Mouse (Mus musculus): ENCODE results near the gene Olfr961. TPM values are rescaled to one million over a fixed set of nuclear protein-coding genes. Genes with fewer than 3 reads are reported as not detected.

Gene Olfr961
- polyA plus RNA-seq (2015; fragmentation: Nextera tagmentation; extraction: Ambion mirVana): not detected in 2 replicates

- Histone ChIP-seq H3K27me3 (ENCODE audit: control insufficient read depth, insufficient read depth, low read depth, low read length) (no peaks in the 10 kb centered on the region), H3K9ac (ENCODE audit: low read depth, low read length) (no peak within 1 kb of the TSS), H3K4me3 (ENCODE audit: low read depth, low read length) (no peak within 1 kb of the TSS), H3K4me2 (ENCODE audit: low read depth, low read length) (no peak within 1 kb of the TSS), H3K4me1 (ENCODE audit: control insufficient read depth, low read depth, low read length) (no peaks in the 10 kb centered on the region), H3K9me3 (replicated peaks; ENCODE audit: control insufficient read depth, low read length) (no peaks in the 10 kb centered on the region), H3K27ac (ENCODE audit: low read length) (no peak within 1 kb of the TSS), H3K36me3 (ENCODE audit: control insufficient read depth, insufficient read depth) (no peaks in the 10 kb centered on the region)
- no peak for ATAC-seq (ENCODE audit: low read depth)
Measured at GRCm38 (mm10) chr9:39644785-39645184, at the start of gene Olfr961. Gene Olfr961, plus strand, starts transcription at chr9:39645085.

GRCm38 (mm10) chr9:39602536-39603332, 42.2 kb upstream of the Olfr961 start:
- Histone ChIP-seq H3K9ac (ENCODE audit: low read depth, low read length) (no peak overlapping the region), H3K9me3 (replicated peaks; ENCODE audit: control insufficient read depth, low read length) (no peaks in the 10 kb centered on the region), H3K27me3 (ENCODE audit: control insufficient read depth, insufficient read depth, low read depth, low read length) (no peaks in the 10 kb centered on the region; the same call in 1 of the 2 replicates), H3K36me3 (ENCODE audit: control insufficient read depth, insufficient read depth) (no peaks in the 10 kb centered on the region), H3K4me2 (ENCODE audit: low read depth, low read length) (no peak overlapping the region), H3K4me1 (ENCODE audit: control insufficient read depth, low read depth, low read length) (no peaks in the 10 kb centered on the region), H3K4me3 (ENCODE audit: low read depth, low read length) (no peak overlapping the region), H3K27ac (ENCODE audit: low read length) (no peak overlapping the region)
- ATAC-seq (ENCODE audit: low read depth): no peak
- 3% methylated on average over 19 of the region's 19 CpGs for WGBS (ENCODE audit: insufficient replicate concordance)

- no peak overlapping the region for H3K27ac ChIP-seq (ENCODE audit: low read length)
- H3K27me3 ChIP-seq (ENCODE audit: control insufficient read depth, insufficient read depth, low read depth, low read length): no peaks in the 10 kb centered on the region; the same call in 1 of the 2 replicates
- WGBS (ENCODE audit: insufficient replicate concordance): 3% methylated on average over 9 of the region's 9 CpGs
- no peaks in the 10 kb centered on the region for H3K4me1 ChIP-seq (ENCODE audit: control insufficient read depth, low read depth, low read length)
- H3K4me2 ChIP-seq (ENCODE audit: low read depth, low read length): no peak overlapping the region
- ATAC-seq (ENCODE audit: low read depth): no peak
- no peaks in the 10 kb centered on the region for H3K9me3 ChIP-seq (replicated peaks; ENCODE audit: control insufficient read depth, low read length)
- no peaks in the 10 kb centered on the region for H3K36me3 ChIP-seq (ENCODE audit: control insufficient read depth, insufficient read depth)
- H3K4me3 ChIP-seq (ENCODE audit: low read depth, low read length): no peak overlapping the region
- H3K9ac ChIP-seq (ENCODE audit: low read depth, low read length): no peak overlapping the region
Measured at GRCm38 (mm10) chr9:39603333-39603845, 41.5 kb upstream of the Olfr961 start.

GRCm38 (mm10) chr9:39603999-39604453, 40.9 kb upstream of the Olfr961 start, which contains the start of gene AW551984:
Gene AW551984, minus strand, starts transcription at chr9:39604403.
- 1% methylated on average over 8 of the region's 8 CpGs for WGBS (ENCODE audit: insufficient replicate concordance)
- Histone ChIP-seq H3K4me1 (ENCODE audit: control insufficient read depth, low read depth, low read length) (no peaks in the 10 kb centered on the region), H3K9me3 (replicated peaks; ENCODE audit: control insufficient read depth, low read length) (no peaks in the 10 kb centered on the region), H3K27ac (ENCODE audit: low read length) (no peak within 1 kb of the TSS), H3K4me2 (ENCODE audit: low read depth, low read length) (0 out of 2 replicates have a peak within 1 kb of the TSS, but pooled peaks have one; percentile 6), H3K36me3 (ENCODE audit: control insufficient read depth, insufficient read depth) (no peaks in the 10 kb centered on the region), H3K4me3 (ENCODE audit: low read depth, low read length) (no peak within 1 kb of the TSS), H3K9ac (ENCODE audit: low read depth, low read length) (no peak within 1 kb of the TSS), H3K27me3 (ENCODE audit: control insufficient read depth, insufficient read depth, low read depth, low read length) (no peaks in the 10 kb centered on the region; the same call in 1 of the 2 replicates)
- no peak for ATAC-seq (ENCODE audit: low read depth)

GRCm38 (mm10) chr9:39608497-39608896, 36.4 kb upstream of the Olfr961 start:
- Histone ChIP-seq H3K9me3 (replicated peaks; ENCODE audit: control insufficient read depth, low read length) (no peaks in the 10 kb centered on the region), H3K27ac (ENCODE audit: low read length) (no peak overlapping the region), H3K4me3 (ENCODE audit: low read depth, low read length) (no peak overlapping the region), H3K27me3 (ENCODE audit: control insufficient read depth, insufficient read depth, low read depth, low read length) (no peaks in the 10 kb centered on the region; the same call in 1 of the 2 replicates), H3K36me3 (ENCODE audit: control insufficient read depth, insufficient read depth) (no peaks in the 10 kb centered on the region), H3K4me1 (ENCODE audit: control insufficient read depth, low read depth, low read length) (no peaks in the 10 kb centered on the region), H3K4me2 (ENCODE audit: low read depth, low read length) (no peak overlapping the region), H3K9ac (ENCODE audit: low read depth, low read length) (no peak overlapping the region)
- no peak for ATAC-seq (ENCODE audit: low read depth)

GRCm38 (mm10) chr9:39610355-39610754, 34.5 kb upstream of the Olfr961 start, which contains the start of gene Olfr148:
Gene Olfr148, plus strand, starts transcription at chr9:39610655.
- Histone ChIP-seq H3K4me1 (ENCODE audit: control insufficient read depth, low read depth, low read length) (no peaks in the 10 kb centered on the region), H3K4me3 (ENCODE audit: low read depth, low read length) (no peak within 1 kb of the TSS), H3K9me3 (replicated peaks; ENCODE audit: control insufficient read depth, low read length) (no peaks in the 10 kb centered on the region), H3K4me2 (ENCODE audit: low read depth, low read length) (no peak within 1 kb of the TSS), H3K27me3 (ENCODE audit: control insufficient read depth, insufficient read depth, low read depth, low read length) (no peaks in the 10 kb centered on the region), H3K36me3 (ENCODE audit: control insufficient read depth, insufficient read depth) (no peaks in the 10 kb centered on the region), H3K27ac (ENCODE audit: low read length) (no peak within 1 kb of the TSS), H3K9ac (ENCODE audit: low read depth, low read length) (no peak within 1 kb of the TSS)
- ATAC-seq (ENCODE audit: low read depth): no peak
- WGBS (ENCODE audit: insufficient replicate concordance): 53% methylated on average over 3 of the region's 3 CpGs

- no peaks in the 10 kb centered on the region for H3K27me3 ChIP-seq (ENCODE audit: control insufficient read depth, insufficient read depth, low read depth, low read length)
- no peaks in the 10 kb centered on the region for H3K9me3 ChIP-seq (replicated peaks; ENCODE audit: control insufficient read depth, low read length)
Measured at GRCm38 (mm10) chr9:39611953-39612352, 32.9 kb upstream of the Olfr961 start.

GRCm38 (mm10) chr9:39621073-39621472, 23.8 kb upstream of the Olfr961 start, which contains the start of gene Olfr960:
Gene Olfr960, plus strand, starts transcription at chr9:39621373.
- WGBS (ENCODE audit: insufficient replicate concordance): 43% methylated on average over 1 of the region's 1 CpGs
- Histone ChIP-seq H3K36me3 (ENCODE audit: control insufficient read depth, insufficient read depth) (no peaks in the 10 kb centered on the region), H3K9me3 (replicated peaks; ENCODE audit: control insufficient read depth, low read length) (no peaks in the 10 kb centered on the region), H3K9ac (ENCODE audit: low read depth, low read length) (no peak within 1 kb of the TSS), H3K27ac (ENCODE audit: low read length) (no peak within 1 kb of the TSS), H3K4me1 (ENCODE audit: control insufficient read depth, low read depth, low read length) (no peaks in the 10 kb centered on the region), H3K4me3 (ENCODE audit: low read depth, low read length) (no peak within 1 kb of the TSS), H3K4me2 (ENCODE audit: low read depth, low read length) (no peak within 1 kb of the TSS), H3K27me3 (ENCODE audit: control insufficient read depth, insufficient read depth, low read depth, low read length) (no peaks in the 10 kb centered on the region)
- no peak for ATAC-seq (ENCODE audit: low read depth)

More at GRCm38 (mm10) chr9:39611953-39612352, 32.9 kb upstream of the Olfr961 start:
- no peak overlapping the region for H3K4me2 ChIP-seq (ENCODE audit: low read depth, low read length)
- no peak overlapping the region for H3K9ac ChIP-seq (ENCODE audit: low read depth, low read length)
- ATAC-seq (ENCODE audit: low read depth): no peak
- no peak overlapping the region for H3K4me3 ChIP-seq (ENCODE audit: low read depth, low read length)
- 39% methylated on average over 1 of the region's 1 CpGs for WGBS (ENCODE audit: insufficient replicate concordance)
- H3K4me1 ChIP-seq (ENCODE audit: control insufficient read depth, low read depth, low read length): no peaks in the 10 kb centered on the region
- no peak overlapping the region for H3K27ac ChIP-seq (ENCODE audit: low read length)
- no peaks in the 10 kb centered on the region for H3K36me3 ChIP-seq (ENCODE audit: control insufficient read depth, insufficient read depth)

- H3K27me3 ChIP-seq (ENCODE audit: control insufficient read depth, insufficient read depth, low read depth, low read length): no peaks in the 10 kb centered on the region
- H3K9ac ChIP-seq (ENCODE audit: low read depth, low read length): no peak overlapping the region
- ATAC-seq (ENCODE audit: low read depth): no peak
- no peaks in the 10 kb centered on the region for H3K36me3 ChIP-seq (ENCODE audit: control insufficient read depth, insufficient read depth)
- H3K4me1 ChIP-seq (ENCODE audit: control insufficient read depth, low read depth, low read length): no peaks in the 10 kb centered on the region
- no peak overlapping the region for H3K4me3 ChIP-seq (ENCODE audit: low read depth, low read length)
- H3K4me2 ChIP-seq (ENCODE audit: low read depth, low read length): no peak overlapping the region
- 55% methylated on average over 3 of the region's 3 CpGs for WGBS (ENCODE audit: insufficient replicate concordance)
- no peak overlapping the region for H3K27ac ChIP-seq (ENCODE audit: low read length)
- no peaks in the 10 kb centered on the region for H3K9me3 ChIP-seq (replicated peaks; ENCODE audit: control insufficient read depth, low read length)
Measured at GRCm38 (mm10) chr9:39623783-39624182, 21.1 kb upstream of the Olfr961 start.

All from liver, embryonic 16.5 days (tissue).